Mouse (Mus musculus): Measurements from ENCODE around the gene Vat1.
"Not testable (repeated sequence)": the region's sequence is repeated elsewhere in the genome, so short reads cannot be mapped to it uniquely, and the experiment has no call there.

The Vat1 gene

DNA sequence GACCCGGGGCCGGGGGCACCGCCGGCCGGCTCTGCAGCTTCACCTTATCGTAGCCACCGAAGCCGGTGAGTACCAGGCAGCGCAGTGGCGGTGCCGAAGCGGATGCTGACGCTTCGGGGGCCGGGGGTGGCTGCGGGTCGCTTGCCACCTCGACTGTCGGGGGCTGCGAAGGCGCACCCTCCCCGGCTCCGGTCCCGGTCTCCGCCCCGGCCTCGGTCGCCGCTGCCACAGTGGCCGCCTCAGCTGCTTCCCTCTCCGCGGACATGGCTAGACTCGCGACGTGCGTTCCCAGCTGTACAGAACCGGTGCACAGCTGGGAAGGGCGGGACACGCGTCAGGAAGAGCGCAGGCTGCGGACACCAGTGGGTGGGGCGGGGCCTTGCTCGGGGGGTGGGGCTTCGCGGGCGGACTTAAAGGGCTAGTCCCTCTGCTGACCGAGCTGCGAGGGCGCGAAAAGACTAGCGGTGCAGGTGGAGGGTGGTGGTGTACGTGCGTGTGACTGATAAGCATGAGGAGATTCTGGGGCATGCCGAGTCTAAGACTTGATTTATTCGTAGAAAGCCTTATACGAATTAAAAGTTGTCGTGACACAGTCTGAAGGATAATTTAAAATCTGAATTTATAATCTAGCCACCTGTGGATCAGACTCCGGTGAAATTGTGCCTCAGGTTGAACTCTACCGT, at the start of gene Vat1:
Gene Vat1 (minus strand): TSS at position 362 of the 683 bp plus-strand sequence.
- DNase-seq (ENCODE audit: extremely low spot score): peak; percentile 80

DNA sequence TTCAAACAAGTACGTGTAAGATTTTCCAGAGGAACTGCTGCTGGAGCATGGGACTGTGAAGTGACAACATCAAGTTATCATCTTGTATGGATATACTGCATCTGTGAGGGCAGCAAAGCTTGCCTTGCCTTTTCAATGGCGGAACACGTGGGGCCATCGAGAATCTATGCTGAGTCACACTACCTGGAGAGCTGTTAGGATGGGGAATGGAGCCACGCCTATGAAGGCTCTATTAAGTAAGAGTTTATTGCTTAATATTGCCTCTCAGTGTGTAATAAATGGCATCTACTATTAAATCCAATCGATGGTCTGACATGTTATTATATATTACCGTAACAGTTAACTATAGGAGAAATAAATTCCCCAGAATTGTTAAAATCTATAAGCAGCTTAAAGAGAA, 41.1 kb upstream of the Vat1 start:
- DNase-seq (ENCODE audit: extremely low spot score): no peak

DNA sequence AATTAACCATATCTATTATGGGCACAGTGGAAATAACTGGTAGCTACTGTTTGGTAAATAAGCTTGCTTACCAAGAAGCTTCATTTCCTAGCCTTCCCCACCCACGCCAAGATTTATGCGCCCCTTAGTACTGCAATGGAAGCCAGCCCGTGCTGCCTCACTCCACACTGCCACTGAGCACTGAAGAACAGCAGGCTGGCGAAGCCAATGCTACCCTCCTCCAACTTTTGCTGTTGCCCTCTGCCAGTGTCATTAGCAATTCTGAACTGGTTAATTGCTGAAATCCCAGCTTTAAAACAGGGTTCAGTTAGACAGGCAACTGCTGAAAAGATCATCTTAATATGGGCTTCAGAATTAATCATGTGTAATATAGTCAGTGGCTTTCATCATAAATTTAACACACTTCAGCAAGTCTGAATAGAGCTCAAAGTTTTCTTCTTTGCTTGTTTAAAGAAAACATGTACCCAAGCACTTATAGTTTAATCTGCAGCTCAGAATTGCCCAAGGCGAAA, 40.3 kb upstream of the Vat1 start:
- DNase-seq (ENCODE audit: extremely low spot score): no peak

DNA sequence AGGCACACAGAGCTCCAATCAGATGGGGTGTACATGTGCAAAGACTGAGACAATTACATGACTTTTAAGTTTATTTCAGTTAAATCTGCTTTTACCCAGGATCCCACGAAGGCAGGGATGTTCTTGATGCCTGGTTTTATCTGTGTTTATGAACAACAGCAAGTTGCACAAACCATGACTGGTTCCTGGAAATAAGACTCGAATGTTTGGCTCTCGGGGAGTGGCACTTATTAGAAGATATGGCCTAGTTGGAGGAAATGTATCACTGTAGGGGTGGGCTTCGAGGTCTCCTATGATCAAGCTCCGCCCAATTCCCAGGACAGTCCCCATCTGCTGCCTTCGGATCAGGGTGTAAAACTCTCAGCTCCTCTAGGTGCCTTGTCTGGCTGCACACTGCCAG, 20.1 kb upstream of the Vat1 start:
- DNase-seq (ENCODE audit: extremely low spot score): no peak

DNA sequence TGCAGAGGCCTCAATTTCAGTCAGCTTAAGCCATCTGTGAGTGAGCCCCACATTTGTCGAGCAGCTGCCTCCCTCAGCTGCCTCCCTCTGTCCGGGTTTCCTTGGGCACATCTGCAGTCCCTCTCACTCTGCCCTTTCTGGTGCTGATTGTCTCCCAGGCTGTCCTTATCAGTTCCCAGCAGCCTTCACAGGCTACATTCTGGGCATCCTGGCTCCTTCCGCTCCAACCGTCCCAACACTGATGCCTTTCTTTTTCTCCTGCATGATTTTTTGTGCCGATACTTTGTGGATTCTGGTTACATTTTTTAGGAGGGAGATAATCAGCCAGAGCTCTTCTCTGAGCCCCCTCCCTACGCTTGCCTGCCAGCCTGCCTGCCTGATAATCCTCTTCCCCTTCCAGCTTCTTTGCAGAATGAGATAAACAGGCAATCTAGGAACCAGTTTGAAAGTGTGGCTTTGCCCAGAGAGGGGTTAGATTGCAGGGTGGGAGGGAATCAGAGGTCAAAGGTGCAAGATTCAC, 19.5 kb upstream of the Vat1 start:
- DNase-seq (ENCODE audit: extremely low spot score): no peak

DNA sequence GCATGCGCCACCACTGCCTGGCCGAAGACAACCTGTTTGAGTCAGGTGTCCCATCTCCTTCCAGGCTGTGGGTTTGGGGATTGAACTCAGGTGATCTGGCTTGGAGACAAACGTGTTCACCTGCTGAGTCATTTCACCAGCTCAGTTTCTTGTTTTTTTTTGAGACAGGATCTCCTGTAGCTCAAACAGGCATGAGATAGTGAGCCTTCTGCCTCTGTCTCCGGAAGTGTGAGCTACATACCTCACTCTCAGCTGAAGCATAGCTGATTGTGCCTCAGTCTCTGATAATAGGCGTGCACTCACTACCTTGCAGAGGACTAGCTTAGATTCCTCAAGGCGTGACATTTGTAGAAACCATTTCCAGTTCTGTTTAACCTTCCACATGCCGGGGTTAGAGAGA, 18.8 kb upstream of the Vat1 start:
- DNase-seq (ENCODE audit: extremely low spot score): no peak

DNA sequence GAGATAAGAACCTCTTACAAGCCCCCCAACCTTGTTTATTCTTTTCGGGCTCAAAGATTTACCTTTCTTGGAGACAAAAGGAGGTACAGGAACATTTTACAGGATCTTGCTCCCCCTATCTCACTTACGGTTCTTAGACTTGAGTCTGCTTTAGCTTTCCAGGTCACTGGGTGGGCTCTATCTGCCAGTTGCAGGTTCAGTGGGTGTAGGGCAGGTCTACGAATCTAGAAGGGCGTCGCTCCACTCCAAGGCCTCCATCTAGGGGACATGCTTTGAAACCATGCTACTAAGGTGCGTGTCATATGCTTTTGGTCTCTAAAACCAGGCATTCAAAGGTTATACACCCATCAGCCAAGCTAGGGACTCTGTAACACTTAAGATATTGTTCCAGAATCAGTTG, 18.2 kb upstream of the Vat1 start:
- no peak for DNase-seq (ENCODE audit: extremely low spot score)

DNA sequence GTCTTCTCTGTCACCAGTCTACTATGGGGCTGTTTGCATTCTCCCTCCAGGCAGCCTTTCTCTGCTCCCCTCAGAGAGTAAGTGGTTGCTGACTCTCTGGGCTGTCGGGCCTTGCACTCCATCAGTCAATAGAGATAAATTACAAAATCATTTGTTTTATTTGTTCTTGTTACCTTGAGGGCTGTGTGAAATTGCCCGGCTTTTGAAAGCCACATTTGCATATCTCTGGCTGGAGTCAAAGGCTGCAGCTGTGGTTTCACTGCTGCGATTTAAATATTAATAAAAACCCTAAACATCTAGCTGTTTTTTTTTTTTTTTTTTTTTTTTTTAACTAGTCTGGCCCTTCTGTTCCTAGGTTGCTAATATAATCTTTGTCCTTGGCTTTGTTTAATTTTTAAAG, 17.8 kb upstream of the Vat1 start:
- no peak for DNase-seq (ENCODE audit: extremely low spot score)

DNA sequence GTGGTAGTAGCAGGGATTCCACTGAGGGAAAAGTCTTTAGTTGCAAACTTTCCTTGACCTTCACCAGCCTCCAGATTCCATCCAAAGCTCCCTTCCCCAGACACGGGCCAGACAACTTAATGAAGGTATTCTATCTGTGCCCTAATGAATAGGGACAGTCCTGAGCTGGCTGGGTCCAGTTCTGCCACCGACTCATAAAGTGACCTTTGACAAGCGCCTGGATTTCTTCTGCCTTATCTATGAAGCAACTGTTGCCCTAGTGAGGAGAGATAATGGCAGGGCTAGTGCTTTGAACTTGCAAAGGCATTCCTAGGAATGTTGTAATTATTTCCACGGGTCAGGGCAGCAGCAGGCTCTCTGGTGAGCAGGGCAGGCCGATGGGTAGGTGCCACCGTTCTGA, 14.9 kb upstream of the Vat1 start:
- no peak for DNase-seq (ENCODE audit: extremely low spot score)

DNA sequence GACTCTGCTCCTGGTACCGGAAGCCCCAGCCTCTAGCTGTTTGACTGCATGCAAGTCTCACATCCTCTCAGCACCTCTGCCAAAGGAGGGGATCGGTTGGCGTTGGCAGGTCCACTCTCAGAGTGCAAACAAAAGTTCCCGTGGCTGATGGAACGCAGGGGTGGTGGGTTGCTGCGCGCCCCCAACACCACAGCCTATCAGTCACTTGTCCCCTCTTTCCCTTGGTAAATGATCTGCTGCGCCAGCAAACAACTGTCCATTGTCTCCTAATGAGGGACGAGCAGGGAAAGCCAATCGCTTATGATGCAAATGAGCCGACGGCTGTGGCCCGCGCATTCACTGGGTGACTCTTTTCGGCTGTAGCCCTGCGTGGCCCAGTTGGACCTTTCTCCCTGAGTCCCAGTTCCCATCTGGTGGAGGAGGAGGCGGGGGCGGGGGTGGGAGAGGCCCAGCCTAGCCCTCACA, 13.2 kb upstream of the Vat1 start:
- DNase-seq (ENCODE audit: extremely low spot score): peak; percentile 70

DNA sequence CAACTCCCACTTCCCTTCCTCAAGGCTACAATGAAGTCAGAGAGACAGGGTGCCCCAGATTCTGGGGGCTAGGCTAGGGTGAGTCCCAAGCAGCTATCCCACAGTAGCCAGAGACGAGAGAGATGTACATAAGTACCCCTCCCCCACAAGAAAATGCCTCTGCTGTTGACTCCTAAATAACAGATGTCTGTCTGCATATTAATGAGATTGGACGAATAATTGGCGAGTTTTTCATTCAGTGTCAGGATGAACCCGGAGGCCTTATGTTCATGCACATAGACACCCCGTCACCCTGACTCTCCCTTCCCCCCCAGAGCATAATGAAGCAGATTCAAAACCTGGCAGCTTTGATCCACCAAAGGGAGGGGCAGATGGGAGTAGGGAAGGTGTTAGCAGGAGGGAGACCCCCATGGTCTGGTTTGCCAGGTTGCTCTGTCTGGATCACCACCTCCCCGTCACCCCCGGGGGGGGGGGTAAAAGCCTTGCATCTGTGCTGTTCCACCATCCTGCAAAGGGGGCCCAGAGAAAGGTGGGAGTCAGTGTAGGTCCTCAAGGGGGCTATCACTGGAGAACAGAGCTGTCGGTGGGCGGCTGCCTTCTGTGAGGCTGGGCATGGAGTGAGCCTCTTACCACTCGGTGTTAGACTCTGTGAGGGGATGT, 11.7 kb upstream of the Vat1 start:
- DNase-seq (ENCODE audit: extremely low spot score): no peak

DNA sequence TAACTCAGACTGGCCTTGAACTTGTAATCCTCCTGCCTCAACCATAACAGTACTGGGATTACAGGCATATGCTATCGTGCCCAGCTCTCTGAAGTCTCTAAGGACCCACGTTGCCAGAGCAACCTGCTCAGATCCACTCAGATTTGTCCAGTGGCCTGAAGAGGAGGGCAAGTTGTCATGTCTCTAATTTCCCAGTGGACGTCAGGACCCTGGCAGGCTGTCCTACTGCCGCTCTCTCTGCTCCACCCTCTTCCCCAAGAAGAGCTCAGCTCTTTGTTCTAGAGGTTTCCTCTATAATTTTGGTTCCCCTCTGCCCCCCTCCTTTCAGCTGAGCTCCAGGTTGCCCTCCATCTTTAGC, 11.1 kb upstream of the Vat1 start:
- no peak for DNase-seq (ENCODE audit: extremely low spot score)

DNA sequence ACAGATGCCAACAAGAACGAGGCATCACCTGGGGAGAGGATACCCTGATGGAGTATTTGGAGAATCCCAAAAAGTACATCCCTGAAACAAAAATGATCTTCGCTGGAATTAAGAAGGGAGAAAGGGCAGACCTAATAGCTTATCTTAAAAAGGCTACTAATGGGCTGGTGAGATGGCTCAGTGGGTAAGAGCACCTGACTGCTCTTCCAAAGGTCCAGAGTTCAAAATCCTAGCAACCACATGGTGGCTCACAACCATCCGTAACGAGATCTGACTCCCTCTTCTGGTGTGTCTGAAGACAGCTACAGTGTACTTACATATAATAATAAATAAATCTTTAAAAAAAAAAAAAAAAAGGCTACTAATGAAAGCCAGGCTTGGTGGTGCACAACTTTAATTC, 10.3 kb upstream of the Vat1 start:
- not testable (repeated sequence) for DNase-seq (ENCODE audit: extremely low spot score)

DNA sequence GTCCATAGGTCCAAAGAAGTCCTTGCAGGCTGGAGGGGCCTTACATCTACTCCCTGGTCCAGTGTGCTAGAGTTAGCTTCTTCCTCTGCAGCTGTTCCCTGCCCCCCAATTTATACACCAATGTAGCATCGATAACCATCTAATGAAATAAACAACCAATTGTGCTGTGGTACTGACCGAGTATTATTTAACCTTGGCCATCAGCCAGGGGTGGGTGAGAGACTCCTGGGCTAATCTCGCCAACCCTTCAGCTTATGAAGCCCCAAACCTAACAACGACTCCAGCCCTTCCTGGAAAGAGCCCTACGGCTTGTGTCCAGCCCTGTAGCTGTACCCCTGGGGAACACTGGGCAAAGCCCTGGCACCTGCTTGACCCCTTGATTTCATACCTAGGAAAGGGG, 8.3 kb upstream of the Vat1 start:
- DNase-seq (ENCODE audit: extremely low spot score): no peak

DNA sequence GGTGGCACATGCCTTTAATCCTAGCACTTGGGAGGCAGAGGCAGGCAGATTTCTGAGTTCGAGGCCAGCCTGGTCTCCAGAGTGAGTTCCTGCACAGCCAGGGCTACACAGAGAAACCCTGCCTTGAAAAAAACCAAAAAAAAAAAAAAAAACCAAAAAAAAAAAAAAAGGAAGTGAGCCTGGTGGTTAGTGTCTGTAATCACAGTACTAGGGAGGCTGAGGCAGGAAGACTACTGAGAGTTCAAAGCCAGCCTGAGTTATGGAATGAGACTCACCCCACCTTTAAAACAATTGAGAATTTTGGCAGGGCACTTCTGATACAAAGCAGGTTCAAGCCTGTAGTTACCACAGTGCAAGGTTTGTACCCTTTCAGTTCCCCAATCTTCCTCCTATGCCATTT, 7.7 kb upstream of the Vat1 start:
- DNase-seq (ENCODE audit: extremely low spot score): not testable (repeated sequence)

DNA sequence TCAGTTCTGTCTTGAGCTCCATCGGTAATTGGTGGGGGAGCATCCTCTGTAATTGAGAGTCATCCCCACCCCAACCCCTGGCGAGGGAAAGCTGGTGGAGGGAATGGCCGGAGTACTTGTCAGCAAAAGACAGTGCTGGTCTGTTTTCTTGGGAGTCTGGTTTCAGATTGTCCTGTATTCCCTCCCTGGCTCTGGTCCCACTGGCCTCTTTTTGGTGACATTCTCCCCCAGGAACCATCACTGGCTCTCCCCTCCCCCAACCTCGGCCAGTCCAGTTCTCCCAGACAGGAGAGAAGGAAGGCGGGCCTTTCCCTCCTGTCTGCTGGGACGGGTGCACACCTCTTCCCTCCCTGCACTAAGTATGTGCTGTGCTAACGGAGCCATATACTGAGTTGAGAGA, 6.3 kb upstream of the Vat1 start:
- no peak for DNase-seq (ENCODE audit: extremely low spot score)

DNA sequence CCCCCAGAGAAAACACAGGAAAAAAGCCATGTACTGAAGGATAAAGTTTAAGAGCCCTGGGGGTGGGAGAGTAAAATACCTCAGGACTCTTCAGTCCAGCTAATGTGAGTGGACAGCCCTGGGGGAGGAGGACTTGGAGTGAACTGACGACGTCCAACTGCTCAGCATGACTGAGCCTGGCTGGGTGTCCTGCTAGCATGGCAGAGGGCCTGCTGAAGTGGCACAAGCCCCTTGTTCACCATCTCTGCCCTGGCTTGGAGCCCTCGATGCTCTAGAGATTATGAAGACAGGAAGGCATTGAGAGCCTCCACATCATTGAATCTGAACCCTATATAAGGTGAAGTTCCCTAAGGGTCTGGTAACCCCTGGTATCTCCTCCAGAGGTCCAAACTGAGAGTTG, 5.9 kb upstream of the Vat1 start:
- DNase-seq (ENCODE audit: extremely low spot score): no peak

DNA sequence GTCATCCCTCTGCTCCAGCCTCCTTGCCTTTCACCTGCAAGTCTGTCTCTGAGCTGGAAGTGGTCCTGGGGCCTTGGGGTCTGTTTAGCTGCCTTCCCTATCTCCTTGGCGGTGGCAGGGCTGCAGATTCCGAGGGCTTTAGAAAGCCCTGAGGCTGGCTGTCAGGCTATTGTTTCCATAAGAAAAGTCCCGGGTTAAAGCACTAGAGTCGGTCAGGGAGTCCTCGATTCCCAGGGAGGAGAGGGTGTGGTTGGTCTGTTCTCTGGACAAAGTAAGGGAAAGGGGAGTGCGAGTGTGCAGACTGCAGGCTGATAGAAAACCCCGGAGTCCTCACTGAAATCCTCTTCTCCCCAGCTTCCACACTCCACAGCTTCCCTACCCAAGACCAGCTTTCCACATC, 4.2 kb upstream of the Vat1 start:
- no peak for DNase-seq (ENCODE audit: extremely low spot score)

DNA sequence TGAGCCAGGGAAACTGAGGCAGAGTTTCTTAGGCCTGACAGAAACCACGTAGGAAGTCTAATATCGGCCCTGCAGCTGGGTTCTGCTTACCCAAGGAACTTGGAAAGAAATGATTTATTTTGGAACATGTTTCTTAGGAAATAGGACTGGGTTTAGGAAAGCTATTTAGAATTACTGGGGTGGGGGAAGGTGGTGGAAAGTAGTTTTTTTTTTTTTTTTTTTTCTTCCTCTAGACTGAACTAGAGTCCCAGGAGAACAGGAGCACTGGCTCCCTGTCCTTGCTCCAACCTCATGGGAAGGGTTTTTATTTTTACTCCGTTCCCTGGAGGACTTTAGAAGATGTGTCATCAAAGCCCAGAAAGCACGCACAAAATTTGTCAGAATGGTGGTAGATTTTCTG, 3.1 kb upstream of the Vat1 start:
- DNase-seq (ENCODE audit: extremely low spot score): no peak

DNA sequence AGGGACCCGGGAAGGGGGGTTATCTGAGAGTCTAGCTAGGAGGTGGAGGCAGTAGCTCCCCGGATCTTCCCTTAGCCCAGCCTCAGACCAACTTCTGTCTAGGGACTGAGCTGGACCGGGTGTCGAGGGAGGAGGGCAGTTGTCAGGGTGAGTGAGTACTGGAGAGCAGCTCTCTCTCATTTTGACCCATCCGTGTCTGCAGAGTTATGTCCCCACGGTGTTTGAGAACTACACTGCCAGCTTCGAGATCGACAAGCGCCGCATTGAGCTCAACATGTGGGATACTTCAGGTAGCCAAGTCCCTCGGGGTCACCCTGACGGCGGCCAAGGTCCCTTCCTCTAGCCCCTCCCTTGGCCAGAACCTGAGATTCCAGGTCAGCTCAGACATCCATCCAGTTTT, 2.7 kb upstream of the Vat1 start:
- no peak for DNase-seq (ENCODE audit: extremely low spot score)

DNA sequence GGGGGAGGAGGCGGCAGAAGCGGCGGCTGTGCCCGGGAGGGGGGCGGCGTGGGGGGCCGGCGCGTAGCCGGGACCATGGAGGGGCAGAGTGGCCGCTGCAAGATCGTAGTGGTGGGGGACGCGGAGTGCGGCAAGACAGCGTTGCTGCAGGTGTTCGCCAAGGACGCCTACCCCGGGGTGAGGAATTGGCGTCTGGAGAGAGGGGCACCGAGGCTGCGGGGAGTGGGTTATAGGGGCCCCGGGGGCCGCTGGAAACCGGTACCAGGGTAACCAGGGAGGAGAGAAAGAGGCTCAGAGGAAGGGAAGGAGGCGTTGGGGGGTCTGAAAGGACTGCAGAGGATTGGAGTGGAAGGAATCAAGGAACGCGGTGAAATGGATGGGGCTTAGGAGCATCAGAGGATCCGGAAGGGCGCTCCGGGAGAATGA, 2.2 kb upstream of the Vat1 start:
- no peak for DNase-seq (ENCODE audit: extremely low spot score)

DNA sequence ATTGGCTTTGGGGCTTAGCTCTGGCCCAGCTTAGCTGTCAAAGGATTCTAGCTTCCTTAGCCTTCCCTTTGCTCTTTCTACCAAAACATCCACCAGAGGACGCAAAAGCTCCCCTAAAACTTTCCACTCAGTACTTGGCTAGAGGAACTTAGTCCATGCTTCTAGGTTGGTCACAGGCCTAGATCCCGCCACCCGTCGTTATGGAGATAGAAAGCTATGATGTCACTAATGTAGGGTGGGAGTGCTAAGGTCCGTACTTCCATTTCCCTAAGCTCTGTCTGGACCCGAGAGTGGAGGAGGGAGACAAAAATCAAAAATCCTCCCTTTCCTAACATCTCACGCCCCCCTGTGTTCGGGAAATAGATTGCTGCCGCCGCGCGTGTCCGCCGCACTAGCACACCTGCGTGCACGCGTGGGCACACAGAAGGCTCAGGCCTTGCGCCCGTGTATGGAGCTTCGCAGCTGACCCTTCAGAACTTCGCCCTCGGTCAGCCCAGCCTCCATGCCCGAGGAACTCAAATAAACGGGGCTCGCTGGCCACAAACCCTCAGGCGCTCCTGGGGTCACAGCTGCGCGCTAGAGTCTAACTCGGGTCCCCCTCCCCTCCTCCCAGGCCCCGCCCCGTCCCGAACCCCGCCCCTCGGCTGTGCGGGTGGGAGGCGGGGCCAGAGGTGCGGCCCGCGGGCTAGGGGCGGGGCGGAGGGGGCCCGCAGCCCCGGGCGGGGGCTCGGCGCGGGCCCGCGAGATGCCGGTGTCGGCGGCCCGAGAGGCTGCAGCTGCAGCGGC, 1.6 kb upstream of the Vat1 start:
- peak; percentile 87 for DNase-seq (ENCODE audit: extremely low spot score)

DNA sequence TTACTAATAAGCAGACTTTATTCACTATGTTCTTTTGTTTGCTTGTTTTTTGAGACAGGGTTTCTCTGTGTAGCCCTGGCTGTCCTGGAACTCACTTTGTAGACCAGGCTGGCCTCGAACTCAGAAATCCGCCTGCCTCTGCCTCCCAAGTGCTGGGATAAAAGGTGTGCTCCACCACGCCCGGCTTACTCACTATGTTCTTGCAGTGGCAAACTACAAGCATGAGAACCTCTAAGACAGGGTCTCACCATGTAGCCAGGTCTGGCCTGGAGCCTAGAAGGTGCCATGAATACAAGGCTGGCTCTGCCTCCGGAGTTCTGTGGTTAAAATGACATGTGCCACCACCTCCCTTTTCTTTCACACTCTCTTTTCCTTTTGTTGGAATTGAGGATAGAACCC, 521 bp upstream of the Vat1 start:
- not testable (repeated sequence) for DNase-seq (ENCODE audit: extremely low spot score)

All from embryo, embryonic 9.5 days (tissue).